13 mouse cellular contexts compared by ENCODE assay signal in the genomic region with DNA sequence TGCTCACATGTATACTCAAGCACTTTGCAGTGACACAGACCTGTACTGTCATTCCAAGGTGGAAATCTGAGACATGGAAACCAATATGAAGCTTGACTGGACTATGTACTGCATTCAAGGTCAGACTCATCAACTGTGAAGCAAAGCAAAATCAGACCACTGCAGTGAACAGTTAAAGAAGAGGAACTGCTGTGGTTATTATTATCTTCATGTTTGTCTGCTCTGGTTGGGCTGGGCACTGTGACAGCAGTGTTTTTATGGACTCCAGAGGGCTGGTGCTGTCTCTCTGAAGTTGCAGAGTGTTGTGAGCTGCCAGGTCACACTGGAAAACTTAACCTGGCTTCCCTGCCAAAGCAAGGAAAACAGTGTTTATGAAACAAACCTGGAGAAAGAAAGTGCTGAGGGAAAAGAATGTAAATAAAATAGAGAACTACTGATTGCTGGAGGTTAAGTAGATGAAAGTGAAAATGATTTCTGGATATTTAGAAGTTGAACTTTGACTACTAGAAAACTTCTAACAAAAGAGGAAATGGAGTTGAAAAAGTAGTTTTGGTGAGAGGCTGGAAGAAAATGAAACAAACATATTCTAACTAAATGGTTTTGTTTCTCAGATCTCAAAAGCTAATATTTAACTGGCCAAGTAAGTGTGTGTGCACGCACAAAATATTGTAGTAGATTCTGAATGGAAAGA.
DNase-seq lines count a peak whose midpoint lies in the region; ATAC-seq lines count a peak whose summit lies in the region.
"Had no signal": no experiment of that assay in that cellular context is flagged by ENCODE, and none has a peak within 500 bp of the region (broad histone marks: within the 10 kb centered on the region; RNA-seq: fewer than 3 reads in every experiment).

No protein-coding gene starts in this region.

- 71% methylated on average over 1 of the region's 1 CpGs for WGBS in embryonic facial prominence, embryonic 14.5 days
- 81% methylated on average over 1 of the region's 1 CpGs for WGBS in embryonic facial prominence, embryonic 10.5 days
- whole genome bisulfite sequencing in neural tube, embryonic 15.5 days, result 90% methylated on average over 1 of the region's 1 CpGs

- no peaks in the 10 kb centered on the region for H3K27me3 ChIP-seq in embryonic facial prominence, embryonic 14.5 days (replicated peaks; ENCODE audit: control insufficient read depth, insufficient read depth, low read length)
- H3K27me3 ChIP-seq in embryonic facial prominence, embryonic 10.5 days (replicated peaks; ENCODE audit: low read depth, poor library complexity, severe bottlenecking), result no peaks in the 10 kb centered on the region
- H3K27me3 ChIP-seq in neural tube, embryonic 15.5 days (replicated peaks), result no peaks in the 10 kb centered on the region
- H3K27me3 ChIP-seq: forebrain, embryonic 15.5 days; hindbrain, embryonic 12.5 days; midbrain, embryonic 12.5 days had no signal

- no peaks in the 10 kb centered on the region for H3K36me3 ChIP-seq in embryonic facial prominence, embryonic 14.5 days (ENCODE audit: control insufficient read depth, insufficient read depth, low read length)
- no peaks in the 10 kb centered on the region for H3K36me3 ChIP-seq in embryonic facial prominence, embryonic 10.5 days (replicated peaks)
- no peaks in the 10 kb centered on the region for H3K36me3 ChIP-seq in neural tube, embryonic 15.5 days
- H3K36me3 ChIP-seq: forebrain, embryonic 15.5 days; hindbrain, embryonic 12.5 days; midbrain, embryonic 12.5 days had no signal

- ATAC-seq in embryonic facial prominence, embryonic 14.5 days (ENCODE audit: low read depth), result no peak
- ATAC-seq in neural tube, embryonic 15.5 days (ENCODE audit: low FRiP score), result no peak
- ATAC-seq: forebrain, embryonic 15.5 days had no signal

- no peak overlapping the region for H3K4me2 ChIP-seq in embryonic facial prominence, embryonic 14.5 days (ENCODE audit: low read depth, low read length)
- no peak overlapping the region for H3K4me2 ChIP-seq in neural tube, embryonic 15.5 days
- H3K4me2 ChIP-seq: forebrain, embryonic 15.5 days; hindbrain, embryonic 12.5 days; liver, embryonic 11.5 days; midbrain, embryonic 12.5 days had no signal

- H3K27ac ChIP-seq in embryonic facial prominence, embryonic 14.5 days (replicated peaks; ENCODE audit: low read depth, low read length), result no peak overlapping the region
- no peak overlapping the region for H3K27ac ChIP-seq in embryonic facial prominence, embryonic 10.5 days (replicated peaks)
- no peak overlapping the region for H3K27ac ChIP-seq in neural tube, embryonic 15.5 days (replicated peaks)
- H3K27ac ChIP-seq: forebrain, embryonic 15.5 days; hindbrain, embryonic 12.5 days; midbrain, embryonic 12.5 days had no signal

- H3K4me1 ChIP-seq in embryonic facial prominence, embryonic 14.5 days (ENCODE audit: control insufficient read depth, insufficient read depth, low read length), result peaks cover 3% of the 10 kb centered on the region; the same call in 1 of the 2 replicates
- no peaks in the 10 kb centered on the region for H3K4me1 ChIP-seq in embryonic facial prominence, embryonic 10.5 days
- H3K4me1 ChIP-seq in neural tube, embryonic 15.5 days, result no peaks in the 10 kb centered on the region
- H3K4me1 ChIP-seq: forebrain, embryonic 15.5 days; hindbrain, embryonic 12.5 days; midbrain, embryonic 12.5 days had no signal

- no peak overlapping the region for H3K9ac ChIP-seq in embryonic facial prominence, embryonic 14.5 days (ENCODE audit: low read depth, low read length)
- no peak overlapping the region for H3K9ac ChIP-seq in neural tube, embryonic 15.5 days (replicated peaks)
- H3K9ac ChIP-seq: forebrain, embryonic 15.5 days; hindbrain, embryonic 12.5 days; midbrain, embryonic 12.5 days had no signal

- no peak overlapping the region for H3K4me3 ChIP-seq in embryonic facial prominence, embryonic 14.5 days (ENCODE audit: low read depth, low read length)
- no peak overlapping the region for H3K4me3 ChIP-seq in embryonic facial prominence, embryonic 10.5 days
- H3K4me3 ChIP-seq in neural tube, embryonic 15.5 days (replicated peaks), result no peak overlapping the region
- H3K4me3 ChIP-seq: forebrain, embryonic 15.5 days; hindbrain, embryonic 12.5 days; midbrain, embryonic 12.5 days had no signal

- H3K9me3 ChIP-seq in embryonic facial prominence, embryonic 14.5 days (ENCODE audit: control insufficient read depth, low read length), result no peaks in the 10 kb centered on the region
- no peaks in the 10 kb centered on the region for H3K9me3 ChIP-seq in embryonic facial prominence, embryonic 10.5 days
- no peaks in the 10 kb centered on the region for H3K9me3 ChIP-seq in neural tube, embryonic 15.5 days (replicated peaks)
- H3K9me3 ChIP-seq: forebrain, embryonic 15.5 days; hindbrain, embryonic 12.5 days; midbrain, embryonic 12.5 days had no signal

- peak; percentile 26 for DNase-seq in embryonic facial prominence, embryonic 14.5 days (ENCODE audit: low spot score)
- DNase-seq in embryonic facial prominence, embryonic 10.5 days (ENCODE audit: low spot score), result no peak
- peak; percentile 0 for DNase-seq in spleen, adult 12 weeks (ENCODE audit: low spot score)
- no peak for DNase-seq in spleen, postnatal 14 days (ENCODE audit: low spot score in 2 of 2)
- DNase-seq in kidney, postnatal 10 days, result peak; percentile 9
- peak; percentile 4 to 10 for DNase-seq in spleen, postnatal 36 days (ENCODE audit: low spot score in 2 of 2)
- no peak for DNase-seq in right cerebral cortex, adult 18-20 months
- DNase-seq: layer of hippocampus, postnatal 36 days had no signal

Comparison
In these comparisons a context has a peak if more than half of its experiments do, and no peak if none do; other contexts are left out.
1. DNase-seq: peak in embryonic facial prominence, embryonic 14.5 days (single experiment), spleen, adult 12 weeks (single experiment), kidney, postnatal 10 days (single experiment) and spleen, postnatal 36 days (2 of 2); none in embryonic facial prominence, embryonic 10.5 days (single experiment), spleen, postnatal 14 days (0 of 2) and right cerebral cortex, adult 18-20 months (single experiment).